Mouse (Mus musculus) cerebellum, adult 2 months (tissue): Measurements from ENCODE around the gene Ezh1.

Experiments
- CTCF ChIP-seq: fragments of 200-500 bp; IDR thresholded peaks from 2 replicates; pipeline ENCODE4 v1.5.1; 2011; ENCODE audit warnings: low read depth, mild to moderate bottlenecking, control low read depth, low read length, moderate library complexity, borderline replicate concordance; ENCODE audit not compliant: insufficient read depth
- POLR2A ChIP-seq: fragments of 200-500 bp; IDR thresholded peaks from 2 replicates; pipeline ENCODE4 v1.6.1; 2011; ENCODE audit warnings: low read length, control low read depth, borderline replicate concordance; ENCODE audit not compliant: insufficient read depth

- no peak for TF ChIP-seq CTCF
- no peak for TF ChIP-seq POLR2A
Measured at GRCm38 (mm10) chr11:101155151-101155550, 71.1 kb downstream of the Ezh1 start.
